Mouse (Mus musculus) left cerebral cortex, postnatal 4 days (tissue): ENCODE data around the gene Itpripl2. TPM values are rescaled to one million over a fixed set of nuclear protein-coding genes. Genes with fewer than 3 reads are reported as not detected.
A peak's percentile ranks its signal among the peaks of the same experiment; 100 is the strongest.

Experiments used
- DNase-seq: peaks from one replicate; pipeline ENCODE4 v3.0.0-alpha.2; 2022
- intact Hi-C: fragments of 180-260 bp; cut with DNase I; formaldehyde crosslinking; loops from one replicate; pipeline ENCODE4 v1.15.1; 2025
- total RNA-seq, 2 experiments: library from RNA; stranded (reverse); gene quantifications; 2 replicates each; pipeline ENCODE4 v1.2.3; 2021

Gene Itpripl2
- 1 to 10 TPM; 3.5 to 3.9 TPM for total RNA-seq

DNA sequence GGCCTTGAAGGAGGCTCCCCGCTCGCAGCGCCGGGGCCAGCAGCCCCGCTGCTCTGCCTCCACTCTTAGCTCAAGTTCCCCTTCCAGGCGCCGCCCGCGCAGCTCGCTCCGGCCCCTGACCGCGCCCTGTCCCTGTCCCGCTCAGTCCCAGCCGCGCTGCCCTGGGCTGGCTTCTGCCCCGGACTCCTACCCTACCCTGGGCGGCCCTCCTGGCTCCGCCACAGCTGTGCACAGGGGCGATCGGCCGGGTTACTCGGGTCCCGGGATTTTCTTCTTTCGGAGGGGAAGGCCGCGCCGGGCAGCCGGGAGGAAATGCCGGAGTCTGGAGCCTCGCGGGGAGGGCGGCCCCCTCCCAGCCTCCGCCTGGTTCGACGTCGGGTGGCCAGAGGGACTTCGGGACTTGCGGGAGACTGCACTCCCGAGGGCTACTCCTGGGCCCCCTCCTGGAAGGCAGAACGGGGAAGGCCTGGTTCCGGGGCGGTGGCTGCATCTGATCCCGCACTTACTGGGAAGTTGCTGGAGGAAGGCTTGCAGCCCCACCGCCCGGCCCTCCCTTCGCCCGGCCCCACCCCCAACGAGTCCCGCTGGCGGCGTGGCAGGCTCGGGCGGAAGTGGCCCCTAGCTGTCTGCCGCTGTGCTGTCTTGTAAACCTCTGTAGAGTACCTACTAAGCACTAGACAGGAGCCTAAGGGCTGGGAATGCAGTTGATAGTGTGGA is at the start of gene Itpripl2:
Gene Itpripl2 (minus strand): TSS at position 545 of the 717 bp plus-strand sequence.
- peak; percentile 36 for DNase-seq
- intact Hi-C loops: no loop called here

DNA sequence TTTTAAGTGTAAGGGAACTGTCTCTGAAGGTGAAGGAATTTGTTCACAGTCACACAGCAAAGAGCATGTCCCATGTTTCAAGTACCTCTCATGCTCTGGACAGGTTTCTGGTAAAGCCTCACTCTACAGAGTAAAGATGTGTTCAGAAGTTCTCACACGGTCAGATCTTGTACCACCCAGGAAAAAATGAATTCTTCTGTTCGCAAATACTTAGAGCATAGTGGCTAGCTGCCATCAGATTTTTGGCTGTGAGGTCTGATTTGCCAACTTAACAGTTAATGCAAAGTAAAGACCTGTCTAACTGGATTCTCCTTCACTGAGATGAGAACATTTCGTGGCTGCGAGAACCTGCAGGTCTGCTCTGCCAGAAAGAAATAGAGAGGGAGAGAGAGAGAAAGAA is 43.3 kb upstream of the Itpripl2 start:
- no peak for DNase-seq
- intact Hi-C loops: no loop called here

DNA sequence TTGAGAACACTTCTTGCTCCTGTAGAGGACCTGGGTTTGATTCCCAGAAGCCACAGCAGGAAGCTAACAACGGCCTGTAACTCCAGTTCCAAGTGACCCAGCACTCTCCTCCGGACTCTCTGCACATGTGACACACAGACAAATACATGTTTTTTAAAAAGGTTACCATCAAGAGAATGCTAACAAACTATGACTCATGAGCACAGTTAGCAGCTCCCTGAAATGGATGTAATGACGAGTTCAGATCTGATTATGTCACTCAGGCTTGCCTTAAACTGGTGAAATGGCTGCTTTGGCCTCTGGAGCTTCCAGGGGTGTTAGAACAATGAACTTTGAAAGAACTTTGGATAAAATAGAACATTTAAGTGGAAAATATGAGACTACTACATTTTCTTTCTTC is 42.6 kb upstream of the Itpripl2 start:
- intact Hi-C loops: no loop called here

DNA sequence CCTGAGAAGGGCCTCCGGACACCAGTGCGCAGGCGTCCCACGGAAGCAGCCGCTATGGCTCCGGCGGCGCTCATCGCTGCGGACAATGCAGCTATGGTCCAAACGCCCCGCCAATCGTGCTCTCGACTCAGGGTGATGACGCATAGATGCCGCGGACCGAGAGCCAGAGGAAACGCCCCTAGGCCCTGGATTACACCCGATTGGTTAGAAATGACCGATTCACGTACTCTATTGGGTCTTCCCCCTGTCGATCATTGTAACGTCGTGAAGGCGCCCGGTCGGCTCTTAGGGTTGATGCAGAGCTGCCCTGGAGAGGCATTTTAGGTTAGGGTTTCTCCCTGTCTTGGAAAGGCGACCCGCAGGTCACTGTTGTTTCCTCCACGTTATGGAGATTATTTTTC is 41.4 kb upstream of the Itpripl2 start, which contains the start of gene Coq7:
Gene Coq7 (minus strand): TSS at position 179 of the 401 bp plus-strand sequence.
- DNase-seq: peak; percentile 96
- intact Hi-C loops: no loop called here

More for the DNA sequence above, 42.6 kb upstream of the Itpripl2 start:
- no peak for DNase-seq

DNA sequence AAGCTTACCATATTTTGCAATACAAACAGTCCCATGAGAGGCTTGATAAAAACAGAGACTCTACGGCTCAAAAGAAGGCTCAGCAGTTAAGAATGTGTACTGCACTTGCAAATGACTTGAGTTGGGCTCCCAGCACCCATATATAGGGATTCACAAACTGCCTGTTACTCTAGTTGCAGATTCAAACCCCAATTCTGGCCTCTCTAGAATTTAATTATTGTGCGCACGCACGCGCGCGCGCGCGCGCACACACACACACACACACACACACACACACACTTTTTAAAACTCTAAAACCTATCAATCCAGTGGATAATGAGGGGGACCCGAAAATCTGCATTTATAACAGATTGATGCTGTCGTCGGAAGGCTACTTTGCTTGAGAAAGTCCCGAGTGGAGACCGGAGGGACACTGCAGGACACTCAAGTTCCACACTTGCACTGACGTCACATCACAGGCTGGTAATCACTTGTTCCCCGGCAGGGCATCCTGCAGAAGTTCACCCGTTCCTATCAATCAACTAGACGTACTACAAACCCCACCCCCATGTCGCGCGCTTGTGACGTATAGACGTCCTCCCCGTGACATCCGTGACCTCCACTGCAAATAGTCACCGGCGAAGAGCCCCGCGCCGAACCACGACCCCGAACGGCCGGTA is 40.9 kb upstream of the Itpripl2 start:
- peak; percentile 98 for DNase-seq
- intact Hi-C loops: no loop called here

DNA sequence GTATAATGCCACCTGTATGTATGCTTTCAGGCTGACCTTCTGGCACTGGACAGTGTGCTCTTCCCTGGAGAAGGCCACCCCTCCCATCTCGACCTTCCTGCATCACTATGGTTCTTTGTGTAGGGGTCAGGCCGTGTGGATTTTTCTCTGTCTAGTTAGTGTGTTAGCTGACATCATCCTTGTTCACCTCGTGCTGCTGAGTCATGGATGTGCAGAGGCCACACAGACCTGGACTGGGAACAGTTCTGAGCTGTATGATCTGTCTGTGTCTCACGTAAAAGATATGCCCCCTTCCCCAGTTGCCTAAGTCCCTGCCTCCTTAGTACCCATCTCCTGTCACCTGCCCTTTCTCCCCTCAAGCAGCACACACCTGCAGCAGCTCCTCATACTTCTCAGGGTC is 35.2 kb upstream of the Itpripl2 start:
- intact Hi-C loops: no loop called here
- no peak for DNase-seq

DNA sequence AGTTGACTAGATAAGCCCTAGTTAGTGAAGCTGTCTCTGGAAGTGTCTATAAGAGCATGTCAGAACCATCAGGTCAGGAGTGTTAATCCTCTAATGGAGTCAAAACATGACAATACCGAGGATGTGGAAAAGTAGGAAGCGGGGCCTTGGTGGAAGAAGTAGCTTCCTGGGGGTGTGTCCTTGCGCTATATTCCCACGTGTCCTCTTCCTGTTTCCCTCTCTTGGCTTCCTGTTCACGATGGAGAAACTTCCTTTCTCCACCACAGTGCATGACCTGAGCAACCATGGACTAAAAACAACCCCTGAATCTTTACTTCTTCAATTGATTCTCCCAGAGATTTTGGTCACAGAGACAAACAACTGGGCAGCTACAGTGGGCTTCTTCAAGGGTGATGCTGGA is 30.3 kb upstream of the Itpripl2 start:
- no peak for DNase-seq
- intact Hi-C loops: no loop called here

DNA sequence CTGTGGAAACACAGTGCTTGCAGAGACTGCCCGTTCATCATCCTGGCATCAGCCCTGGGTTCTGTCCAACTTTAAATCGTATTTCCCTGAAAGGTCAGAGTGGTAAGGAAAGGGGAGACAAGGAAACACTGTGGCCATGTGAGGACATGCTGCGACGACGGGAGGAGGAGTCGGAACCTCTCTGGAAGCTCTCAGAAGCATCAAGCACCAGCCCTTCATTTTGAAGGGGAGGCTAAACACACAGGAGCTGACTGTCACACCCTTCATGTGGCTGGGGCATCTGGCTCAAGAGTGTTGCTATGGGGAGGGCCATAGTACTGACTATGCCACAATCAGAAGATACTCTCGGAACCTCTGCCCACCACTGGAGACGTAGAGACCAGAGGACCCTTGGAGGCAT is 27.9 kb upstream of the Itpripl2 start:
- intact Hi-C loops: loop anchor here (2.0 to 5.0 kb wide), 2 partner anchors 67 to 215 kb away; no protein-coding TSS in a partner anchor

DNA sequence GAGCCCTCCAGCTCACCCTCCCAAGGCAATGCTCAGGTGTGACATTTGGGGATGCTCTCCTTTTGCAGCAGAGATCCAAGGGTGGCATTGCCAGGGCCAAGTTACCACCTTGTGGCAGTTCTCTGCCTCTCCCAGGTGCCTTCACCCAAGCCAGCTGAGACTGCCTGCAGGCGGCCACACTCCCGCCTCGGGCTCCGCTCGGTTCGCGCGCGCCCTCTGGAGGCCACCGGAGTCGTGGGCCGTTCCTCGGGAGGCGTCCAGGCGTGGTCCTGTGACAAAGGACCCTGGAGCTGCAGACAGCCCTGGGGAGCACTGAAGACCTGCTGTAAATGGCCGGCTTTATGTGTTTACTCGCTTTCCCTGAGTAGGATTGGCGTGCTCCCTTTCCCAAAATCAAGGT is 26.9 kb upstream of the Itpripl2 start:
- intact Hi-C loops: loop anchor here (2.0 to 5.0 kb wide), 2 partner anchors 66 to 214 kb away; no protein-coding TSS in a partner anchor
- peak; percentile 73 for DNase-seq

More for the DNA sequence above, 27.9 kb upstream of the Itpripl2 start:
- no peak for DNase-seq

DNA sequence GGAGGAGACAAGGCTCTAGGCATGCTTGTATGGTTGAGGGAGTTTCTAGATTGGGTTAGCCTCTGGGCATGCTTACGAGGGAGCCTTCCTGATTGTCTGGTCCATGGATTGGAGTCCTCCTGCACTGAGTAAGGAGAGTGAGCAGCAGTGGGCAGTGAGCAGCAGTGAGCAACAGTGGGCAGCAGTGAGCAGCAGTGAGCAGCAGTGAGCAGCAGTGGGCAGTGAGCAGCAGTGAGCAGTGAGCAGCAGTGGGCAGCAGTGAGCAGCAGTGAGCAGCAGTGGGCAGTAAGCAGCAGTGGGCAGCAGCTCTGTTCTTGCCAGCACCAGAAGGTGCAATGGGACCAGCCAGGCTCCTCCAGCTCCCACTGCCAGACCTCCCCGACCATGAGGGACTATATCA is 26.0 kb upstream of the Itpripl2 start:
- intact Hi-C loops: loop anchor here (2.0 to 5.0 kb wide), 2 partner anchors 66 to 213 kb away; no protein-coding TSS in a partner anchor
- DNase-seq: no peak

DNA sequence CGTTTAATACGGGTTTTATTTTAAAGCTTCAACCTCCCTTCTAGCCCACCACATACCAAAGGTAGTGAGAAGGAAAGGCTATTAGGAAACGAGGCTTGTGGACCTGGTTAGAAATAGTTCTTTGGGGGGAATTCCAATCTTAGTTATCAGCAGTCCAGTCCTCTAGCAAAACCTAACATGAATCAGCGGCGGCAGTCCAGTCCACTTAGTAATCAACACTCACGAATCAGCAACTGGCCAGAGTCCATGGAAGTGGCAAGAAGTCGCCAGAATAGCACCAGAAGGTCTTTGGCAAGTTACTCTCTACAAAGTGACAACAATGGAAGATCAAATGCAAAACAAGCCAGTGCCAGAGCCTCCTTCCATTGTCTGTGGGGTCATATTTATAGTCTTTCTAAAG is 16.8 kb upstream of the Itpripl2 start:
- intact Hi-C loops: no loop called here
- DNase-seq: no peak

DNA sequence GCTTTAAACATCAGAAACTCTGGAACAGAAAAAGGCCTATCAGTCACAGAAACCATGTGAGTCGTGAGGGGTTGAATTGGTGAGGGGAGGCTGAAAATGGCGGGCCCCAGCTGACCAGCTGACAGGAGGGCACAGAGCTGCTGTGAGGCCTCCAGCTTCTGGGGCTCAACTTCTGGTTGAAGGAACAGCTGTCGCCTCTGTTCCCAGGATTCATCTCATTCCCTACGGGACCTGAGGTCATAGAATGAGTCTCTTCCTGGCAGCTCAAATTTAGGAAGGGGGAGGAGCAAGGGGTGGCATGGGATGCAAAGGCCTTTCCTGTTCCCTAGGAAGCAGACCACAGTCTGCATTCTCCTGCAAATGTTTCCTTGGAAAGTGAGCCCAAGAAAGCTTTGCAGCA is 12.1 kb upstream of the Itpripl2 start:
- no peak for DNase-seq
- intact Hi-C loops: no loop called here

DNA sequence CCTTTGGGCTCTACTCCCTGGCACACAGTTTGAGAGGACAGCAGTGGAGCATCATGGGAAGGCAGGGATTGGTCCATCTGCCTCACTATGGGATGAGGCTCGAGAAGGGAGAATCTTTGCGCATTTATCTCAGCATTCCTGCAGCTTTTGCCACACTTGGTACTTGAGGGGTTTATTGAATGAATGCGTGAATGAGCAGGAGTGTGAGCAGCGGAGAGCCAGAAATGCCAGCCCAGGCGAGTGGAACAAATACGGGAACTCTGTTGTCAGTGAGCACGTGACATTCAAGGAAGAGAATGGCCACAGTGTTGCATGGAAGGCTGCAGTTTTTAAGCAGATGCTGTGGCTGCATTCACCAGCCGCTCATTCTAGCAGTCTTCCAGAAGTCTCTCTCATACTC is 10.6 kb upstream of the Itpripl2 start:
- intact Hi-C loops: no loop called here
- no peak for DNase-seq

DNA sequence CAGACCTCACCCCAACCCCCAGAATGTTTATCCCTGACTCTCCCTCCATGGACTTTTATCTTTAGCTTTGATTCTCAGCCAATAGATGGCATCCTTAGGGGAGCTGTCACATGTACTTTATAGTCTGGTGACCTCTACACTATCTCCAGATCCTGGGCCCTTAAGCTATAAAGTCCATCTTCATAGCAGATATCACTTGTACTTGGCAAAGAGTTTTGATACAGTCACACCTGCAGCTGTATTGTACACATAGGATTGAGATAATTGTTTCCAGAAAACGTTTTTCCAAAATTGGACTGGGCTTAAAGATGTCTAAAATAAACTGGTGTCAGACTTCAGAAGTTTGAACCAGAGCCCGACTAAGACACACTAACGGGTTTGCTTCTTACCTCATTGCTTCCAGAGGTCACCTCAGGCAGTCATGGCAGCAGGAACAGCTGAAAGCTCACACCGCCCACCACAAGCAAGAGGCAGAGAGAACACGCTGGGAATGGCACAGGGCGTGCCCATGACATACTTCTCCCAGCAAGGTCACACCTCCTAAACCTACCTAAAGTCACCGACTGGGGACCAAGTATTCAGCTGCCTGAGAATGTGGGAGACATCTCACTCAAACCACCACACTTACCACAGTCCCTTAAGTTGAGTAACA is 8.1 kb upstream of the Itpripl2 start:
- intact Hi-C loops: no loop called here
- DNase-seq: no peak

DNA sequence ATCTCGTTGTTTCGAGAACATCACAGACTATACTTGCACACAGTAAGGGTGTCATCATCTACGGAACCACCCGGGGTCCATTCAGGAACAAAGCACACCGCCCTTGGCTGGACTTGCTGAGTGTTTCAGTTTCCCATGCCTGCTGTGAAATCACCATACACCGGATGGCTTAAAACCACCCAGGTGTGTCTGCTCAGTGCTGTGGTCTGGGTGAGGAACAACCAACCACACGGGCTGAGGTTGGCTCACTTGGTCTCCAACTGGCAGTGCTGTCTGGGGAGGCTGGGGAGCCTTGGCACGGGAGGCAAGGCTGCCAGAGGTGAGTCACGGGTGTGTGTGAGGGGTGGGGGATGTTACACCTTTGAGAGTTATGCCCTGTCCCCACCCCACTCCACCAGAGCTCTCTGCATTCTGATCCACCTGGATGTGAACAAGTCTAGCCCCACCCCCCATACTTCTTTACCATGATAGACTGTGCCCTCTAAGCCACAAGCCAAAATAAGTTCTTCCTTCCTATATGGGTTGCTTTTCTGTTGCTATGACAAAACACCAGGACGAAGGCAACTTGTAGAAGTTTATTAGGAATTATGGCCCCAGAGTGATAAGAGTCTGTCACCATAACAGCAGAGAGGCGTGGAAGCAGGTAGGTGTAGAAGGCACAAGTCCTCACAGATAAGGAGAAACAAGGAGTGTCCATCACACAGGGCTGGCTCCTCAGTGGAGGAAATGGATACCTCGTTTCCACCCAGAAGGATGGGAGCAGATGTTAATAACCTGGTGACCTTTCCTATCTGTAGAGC is 7.4 kb upstream of the Itpripl2 start:
- intact Hi-C loops: no loop called here
- DNase-seq: no peak

DNA sequence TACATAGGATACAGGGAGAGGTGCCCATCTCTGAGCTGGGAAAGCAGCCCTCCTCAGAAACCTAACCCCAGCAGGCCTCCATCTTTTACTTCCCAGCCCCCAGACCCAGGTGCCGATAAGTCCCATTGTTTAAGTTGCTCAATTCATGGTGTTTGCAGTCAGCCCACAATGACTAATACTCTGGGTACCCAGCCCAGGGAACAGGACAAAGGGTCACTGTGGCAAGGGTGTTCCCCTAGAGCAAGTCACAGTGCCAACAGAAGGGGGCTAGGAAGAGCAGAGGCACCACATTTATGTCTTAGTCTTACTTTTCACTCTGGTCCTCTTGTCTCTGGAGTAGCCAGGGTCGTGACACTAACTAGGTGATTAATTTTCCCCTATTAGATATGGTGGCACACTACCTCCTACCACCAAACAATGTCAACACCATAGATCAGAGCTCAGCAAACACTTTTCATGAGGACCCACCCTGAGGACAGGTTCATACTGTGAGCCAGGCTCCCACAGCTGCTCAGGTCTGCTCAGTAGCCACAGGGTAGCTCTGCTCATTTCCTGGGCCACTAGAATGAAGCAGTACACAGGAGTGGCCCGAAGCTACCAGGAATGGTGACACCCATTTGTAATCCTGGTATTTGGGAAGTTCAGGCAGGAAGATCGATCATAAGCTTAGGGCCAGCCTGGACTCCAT is 3.3 kb upstream of the Itpripl2 start:
- intact Hi-C loops: no loop called here
- DNase-seq: no peak

DNA sequence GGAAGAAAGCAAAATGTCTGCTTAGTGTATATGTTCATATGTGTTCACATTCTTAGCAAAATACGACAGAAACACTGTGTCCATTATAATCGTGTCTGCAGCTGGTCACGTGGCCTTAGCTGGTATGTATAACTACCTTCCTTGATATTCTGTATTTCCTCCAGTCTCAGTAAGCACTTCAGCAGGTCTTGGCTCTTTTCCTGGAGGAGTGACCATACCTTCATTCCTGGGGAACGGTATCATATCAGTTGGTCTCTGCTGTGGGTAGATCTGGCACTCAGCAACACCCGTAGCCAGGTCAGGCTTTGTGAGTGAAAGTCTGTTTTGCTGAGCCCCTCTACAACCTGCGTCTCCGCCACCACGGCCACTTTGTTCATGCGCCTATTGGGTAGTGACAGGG is 2.1 kb upstream of the Itpripl2 start:
- DNase-seq: no peak
- intact Hi-C loops: no loop called here

DNA sequence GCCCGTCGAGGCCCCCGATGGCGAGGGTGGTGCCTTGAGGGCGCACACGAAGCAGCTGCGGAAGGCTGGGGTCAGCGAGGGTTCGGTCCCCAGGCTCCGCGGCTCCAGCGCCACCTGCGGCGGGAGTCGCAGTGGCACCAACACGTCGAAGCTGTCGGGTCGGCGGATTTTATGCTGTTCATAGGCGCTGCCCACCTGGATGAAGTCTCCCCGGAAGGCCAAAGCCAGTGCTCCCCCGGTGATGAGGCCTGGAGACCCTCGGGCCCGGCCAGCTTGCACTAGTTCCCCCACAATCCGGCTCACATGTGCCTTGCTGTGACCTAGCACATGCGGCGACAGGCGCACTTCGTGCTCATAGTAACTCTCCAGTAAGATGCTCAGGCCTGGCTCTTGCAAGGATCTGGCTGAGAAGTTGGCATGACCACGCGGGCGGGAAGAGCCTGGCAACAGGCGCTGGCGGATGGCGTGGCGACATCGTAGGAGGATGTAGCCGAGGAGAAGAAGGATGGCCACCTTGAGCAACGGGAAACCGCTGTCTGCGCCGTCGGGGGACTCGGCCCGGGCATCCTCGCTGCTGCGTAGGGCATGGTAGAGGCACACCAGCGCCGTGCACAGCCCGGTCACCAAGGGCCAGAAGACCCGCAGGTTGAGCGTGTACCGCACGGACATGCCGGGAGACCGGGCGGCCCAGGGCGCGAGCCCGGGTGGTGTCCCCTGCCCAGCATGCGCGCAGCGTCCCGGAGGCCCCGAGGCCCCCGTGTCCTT is 927 bp downstream of the Itpripl2 start:
- DNase-seq: no peak
- intact Hi-C loops: no loop called here
